In the genomic region with DNA sequence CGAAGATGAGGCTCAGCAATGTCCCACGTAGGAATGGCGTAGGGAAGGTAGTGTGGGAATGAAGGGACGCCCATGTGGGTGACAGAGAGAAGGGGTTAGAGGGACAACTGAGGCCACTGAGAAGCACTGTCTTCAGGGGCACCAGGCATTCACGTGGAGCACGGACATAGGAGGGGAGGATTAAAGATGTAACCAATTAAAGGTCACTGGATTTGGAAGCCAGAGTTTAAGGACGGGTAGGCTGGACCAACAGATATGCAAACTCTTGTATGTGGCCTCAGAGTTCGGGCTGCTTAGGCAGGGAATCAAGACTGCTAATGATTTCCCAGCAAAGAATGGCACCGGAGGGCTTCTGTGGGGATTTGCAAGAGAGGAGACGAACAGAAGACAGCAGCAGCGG, we compare ENCODE assay signal across 15 mouse cellular contexts.
DNase-seq lines count a peak whose midpoint lies in the region; ATAC-seq and TF ChIP-seq lines count a peak whose summit lies in the region.
"Had no signal": no experiment of that assay in that cellular context is flagged by ENCODE, and none has a peak within 500 bp of the region (broad histone marks: within the 10 kb centered on the region; RNA-seq: fewer than 3 reads in every experiment).

No protein-coding gene starts in this region.

- TF ChIP-seq CTCF in cerebellum, adult 2 months (IDR thresholded peaks at IDR 0.05; ENCODE audit: borderline replicate concordance, insufficient read depth, low read depth, low read length) = no peak
- no peak for TF ChIP-seq CTCF in heart, postnatal 0 days (IDR thresholded peaks at IDR 0.05; ENCODE audit: low read depth)

- 86% methylated on average over 11 of the region's 11 CpGs for WGBS in cerebellum, adult 2 months
- 75% methylated on average over 11 of the region's 11 CpGs for WGBS in heart, postnatal 0 days
- WGBS in heart, embryonic 12.5 days = 88% methylated on average over 11 of the region's 11 CpGs
- 75% methylated on average over 11 of the region's 11 CpGs for WGBS in lung, embryonic 15.5 days

- DNase-seq in cerebellum, adult 2 months = peak in 1 of 2 experiments; percentile 14
- DNase-seq in cerebellum, postnatal 14 days = no peak
- no peak for DNase-seq in heart, postnatal 0 days (ENCODE audit: low spot score)
- DNase-seq in lung, postnatal 36 days = no peak
- DNase-seq in layer of hippocampus, adult 9-11 months = no peak
- no peak for DNase-seq in kidney, adult 8-10 months
- DNase-seq: kidney, postnatal 25 days; right cerebral cortex, postnatal 25 days had no signal

- H3K27me3 ChIP-seq in cerebellum, adult 2 months (ENCODE audit: control insufficient read depth, insufficient read depth, low read length) = no peaks in the 10 kb centered on the region; the same call in 1 of the 2 replicates
- no peaks in the 10 kb centered on the region for H3K27me3 ChIP-seq in heart, postnatal 0 days (ENCODE audit: control insufficient read depth, insufficient read depth, low read length)
- no peaks in the 10 kb centered on the region for H3K27me3 ChIP-seq in heart, embryonic 12.5 days (replicated peaks)
- no peaks in the 10 kb centered on the region for H3K27me3 ChIP-seq in lung, embryonic 15.5 days
- H3K27me3 ChIP-seq: CH12.LX; embryonic facial prominence, embryonic 15.5 days; liver, embryonic 15.5 days; megakaryocyte, embryonic 14.5 days had no signal

- H3K4me3 ChIP-seq in cerebellum, adult 2 months (replicated peaks; ENCODE audit: insufficient read depth, low read depth, low read length) = no peak overlapping the region
- H3K4me3 ChIP-seq in heart, postnatal 0 days (ENCODE audit: low read depth, low read length) = no peak overlapping the region
- H3K4me3 ChIP-seq in heart, embryonic 12.5 days = no peak overlapping the region
- H3K4me3 ChIP-seq in lung, embryonic 15.5 days = no peak overlapping the region
- H3K4me3 ChIP-seq: embryonic facial prominence, embryonic 15.5 days; liver, embryonic 15.5 days; megakaryocyte, embryonic 14.5 days had no signal

- ATAC-seq in heart, postnatal 0 days (ENCODE audit: insufficient read depth, low read depth) = no peak
- ATAC-seq in heart, embryonic 12.5 days (ENCODE audit: insufficient number of reproducible peaks, low FRiP score) = no peak
- no peak for ATAC-seq in lung, embryonic 15.5 days (ENCODE audit: borderline replicate concordance, extremely low read depth, low FRiP score, low TSS enrichment)
- ATAC-seq: inflammation-experienced regulatory T-cells, adult 6 months had no signal

- H3K4me2 ChIP-seq in heart, postnatal 0 days (ENCODE audit: low read depth, low read length) = no peak overlapping the region
- H3K4me2 ChIP-seq in heart, embryonic 12.5 days = no peak overlapping the region
- H3K4me2 ChIP-seq in lung, embryonic 15.5 days = no peak overlapping the region
- H3K4me2 ChIP-seq: embryonic facial prominence, embryonic 15.5 days; liver, embryonic 15.5 days had no signal

- no peaks in the 10 kb centered on the region for H3K4me1 ChIP-seq in cerebellum, adult 2 months (ENCODE audit: control insufficient read depth, insufficient read depth, low read length)
- peaks cover 35% of the 10 kb centered on the region for H3K4me1 ChIP-seq in heart, postnatal 0 days (ENCODE audit: control insufficient read depth, insufficient read depth)
- H3K4me1 ChIP-seq in heart, embryonic 12.5 days (replicated peaks) = peaks cover 25% of the 10 kb centered on the region
- H3K4me1 ChIP-seq in lung, embryonic 15.5 days = peaks cover 27% of the 10 kb centered on the region
- H3K4me1 ChIP-seq: liver, embryonic 15.5 days had no signal

- H3K9me3 ChIP-seq in heart, postnatal 0 days (replicated peaks; ENCODE audit: control insufficient read depth, low read length) = no peaks in the 10 kb centered on the region
- no peaks in the 10 kb centered on the region for H3K9me3 ChIP-seq in heart, embryonic 12.5 days (replicated peaks)
- no peaks in the 10 kb centered on the region for H3K9me3 ChIP-seq in lung, embryonic 15.5 days
- H3K9me3 ChIP-seq: embryonic facial prominence, embryonic 15.5 days; liver, embryonic 15.5 days; megakaryocyte, embryonic 14.5 days had no signal

- TF ChIP-seq EP300 in heart, postnatal 0 days (IDR thresholded peaks at IDR 0.05; ENCODE audit: low read depth) = no peak

- H3K27ac ChIP-seq in cerebellum, adult 2 months (ENCODE audit: insufficient read depth, low read length) = peak overlapping the region; percentile 27; the same call in 1 of the 2 replicates
- peak overlapping the region; percentile 78 for H3K27ac ChIP-seq in heart, postnatal 0 days (ENCODE audit: low read depth)
- H3K27ac ChIP-seq in heart, embryonic 12.5 days (ENCODE audit: poor library complexity, severe bottlenecking) = no peak overlapping the region
- peak overlapping the region; percentile 89 for H3K27ac ChIP-seq in lung, embryonic 15.5 days
- H3K27ac ChIP-seq: liver, embryonic 15.5 days had no signal

- H3K9ac ChIP-seq in heart, postnatal 0 days (replicated peaks; ENCODE audit: low read depth, low read length) = no peak overlapping the region
- no peak overlapping the region for H3K9ac ChIP-seq in heart, embryonic 12.5 days
- H3K9ac ChIP-seq in lung, embryonic 15.5 days = no peak overlapping the region
- H3K9ac ChIP-seq: embryonic facial prominence, embryonic 15.5 days; liver, embryonic 15.5 days had no signal

- TF ChIP-seq POLR2A in cerebellum, adult 2 months (IDR thresholded peaks at IDR 0.05; ENCODE audit: borderline replicate concordance, insufficient read depth, low read length) = no peak

- peaks cover 18% of the 10 kb centered on the region for H3K36me3 ChIP-seq in heart, postnatal 0 days (replicated peaks; ENCODE audit: control insufficient read depth, insufficient read depth, low read length)
- peaks cover 38% of the 10 kb centered on the region for H3K36me3 ChIP-seq in heart, embryonic 12.5 days
- peaks cover 36% of the 10 kb centered on the region for H3K36me3 ChIP-seq in lung, embryonic 15.5 days
- H3K36me3 ChIP-seq: liver, embryonic 15.5 days had no signal
